17 mouse cellular contexts compared by ENCODE assay signal in genomic region chr2:26400296-26400695, GRCm38 (mm10).
"Had no signal": no experiment of that assay in that cellular context is flagged by ENCODE, and none has a peak within 500 bp of the region (broad histone marks: within the 10 kb centered on the region; RNA-seq: fewer than 3 reads in every experiment).

No protein-coding gene starts in this region.

- H3K27ac ChIP-seq: heart, embryonic 13.5 days; heart, embryonic 15.5 days; hindbrain, embryonic 13.5 days; hindbrain, embryonic 15.5 days; hindbrain, postnatal 0 days; kidney, embryonic 15.5 days; kidney, postnatal 0 days; left cerebral cortex, adult 2 months; limb, embryonic 10.5 days; limb, embryonic 12.5 days; liver, embryonic 15.5 days had no signal

- H3K4me3 ChIP-seq: heart, embryonic 13.5 days; heart, embryonic 15.5 days; hindbrain, embryonic 13.5 days; hindbrain, embryonic 15.5 days; kidney, embryonic 15.5 days; layer of hippocampus, adult 2 months; left cerebral cortex, adult 2 months; limb, embryonic 10.5 days; limb, embryonic 12.5 days; liver, embryonic 15.5 days had no signal

- H3K4me1 ChIP-seq: heart, embryonic 15.5 days; limb, embryonic 10.5 days had no signal

- H3K4me2 ChIP-seq: heart, embryonic 11.5 days; heart, embryonic 13.5 days; heart, embryonic 15.5 days; hindbrain, embryonic 13.5 days; hindbrain, embryonic 15.5 days; kidney, embryonic 15.5 days; limb, embryonic 12.5 days; liver, embryonic 15.5 days had no signal

- H3K9ac ChIP-seq: forebrain, postnatal 0 days; heart, embryonic 13.5 days; heart, embryonic 15.5 days; hindbrain, embryonic 13.5 days; hindbrain, embryonic 15.5 days; kidney, embryonic 15.5 days; limb, embryonic 12.5 days; liver, embryonic 15.5 days had no signal

- ATAC-seq: forebrain, postnatal 0 days; hindbrain, postnatal 0 days; intestine, embryonic 16.5 days had no signal

- H3K27me3 ChIP-seq: heart, embryonic 13.5 days; heart, embryonic 15.5 days; hindbrain, embryonic 13.5 days; hindbrain, embryonic 15.5 days; kidney, embryonic 15.5 days; limb, embryonic 12.5 days; liver, embryonic 15.5 days had no signal

- H3K9me3 ChIP-seq: heart, embryonic 13.5 days; heart, embryonic 15.5 days; hindbrain, embryonic 13.5 days; hindbrain, embryonic 15.5 days; kidney, embryonic 15.5 days; limb, embryonic 10.5 days; limb, embryonic 12.5 days; liver, embryonic 15.5 days had no signal

- DNase-seq: forebrain, postnatal 0 days; gastrocnemius, postnatal 36 days; kidney, postnatal 4 days had no signal
